Mouse (Mus musculus): ENCODE measurements around the gene Ebf1. TPM values are rescaled to one million over a fixed set of nuclear protein-coding genes. Genes with fewer than 3 reads are reported as not detected.

Gene Ebf1
- polyA plus RNA-seq, 1 experiment from 2014 or later: 10.0 TPM

- no peak overlapping the region for H3K9ac ChIP-seq (ENCODE audit: low read length)
- 96% methylated on average over 2 of the region's 2 CpGs for WGBS
- H3K4me2 ChIP-seq (ENCODE audit: low read length): no peak overlapping the region
- no peaks in the 10 kb centered on the region for H3K36me3 ChIP-seq (ENCODE audit: control insufficient read depth, insufficient read depth, low read length)
- DNase-seq (ENCODE audit: low spot score) (no peak), ATAC-seq (replicated peaks; ENCODE audit: low FRiP score, low TSS enrichment, low read depth) (no peak)
- H3K27me3 ChIP-seq (replicated peaks; ENCODE audit: control insufficient read depth, insufficient read depth, low read length): no peaks in the 10 kb centered on the region
- no peak overlapping the region for H3K4me3 ChIP-seq (ENCODE audit: low read depth, low read length)
- no peaks in the 10 kb centered on the region for H3K9me3 ChIP-seq (ENCODE audit: control insufficient read depth, low read length)
- H3K27ac ChIP-seq (ENCODE audit: low read depth): no peak overlapping the region
- H3K4me1 ChIP-seq (replicated peaks; ENCODE audit: control insufficient read depth, insufficient read depth, low read length): no peaks in the 10 kb centered on the region
Measured at GRCm38 (mm10) chr11:44775549-44775948, 158.4 kb downstream of the Ebf1 start.

- Histone ChIP-seq H3K4me1 (replicated peaks; ENCODE audit: control insufficient read depth, insufficient read depth, low read length) (no peaks in the 10 kb centered on the region), H3K9me3 (ENCODE audit: control insufficient read depth, low read length) (no peaks in the 10 kb centered on the region), H3K4me2 (ENCODE audit: low read length) (no peak overlapping the region), H3K9ac (ENCODE audit: low read length) (no peak overlapping the region), H3K36me3 (ENCODE audit: control insufficient read depth, insufficient read depth, low read length) (no peaks in the 10 kb centered on the region), H3K27ac (ENCODE audit: low read depth) (no peak overlapping the region), H3K27me3 (replicated peaks; ENCODE audit: control insufficient read depth, insufficient read depth, low read length) (no peaks in the 10 kb centered on the region), H3K4me3 (ENCODE audit: low read depth, low read length) (no peak overlapping the region)
- 22% methylated on average over 2 of the region's 2 CpGs for WGBS
- DNase-seq (ENCODE audit: low spot score): no peak
- ATAC-seq (replicated peaks; ENCODE audit: low FRiP score, low TSS enrichment, low read depth): no peak
Measured at GRCm38 (mm10) chr11:44776556-44776955, 159.4 kb downstream of the Ebf1 start.

GRCm38 (mm10) chr11:44777331-44778310, 160.5 kb downstream of the Ebf1 start:
- H3K36me3 ChIP-seq (ENCODE audit: control insufficient read depth, insufficient read depth, low read length): no peaks in the 10 kb centered on the region
- no peak overlapping the region for H3K4me3 ChIP-seq (ENCODE audit: low read depth, low read length)
- WGBS: 69% methylated on average over 16 of the region's 16 CpGs
- no peaks in the 10 kb centered on the region for H3K9me3 ChIP-seq (ENCODE audit: control insufficient read depth, low read length)
- DNase-seq (ENCODE audit: low spot score) (no peak), ATAC-seq (replicated peaks; ENCODE audit: low FRiP score, low TSS enrichment, low read depth) (no peak)
- H3K4me1 ChIP-seq (replicated peaks; ENCODE audit: control insufficient read depth, insufficient read depth, low read length): no peaks in the 10 kb centered on the region
- no peak overlapping the region for H3K4me2 ChIP-seq (ENCODE audit: low read length)
- H3K27me3 ChIP-seq (replicated peaks; ENCODE audit: control insufficient read depth, insufficient read depth, low read length): no peaks in the 10 kb centered on the region
- no peak overlapping the region for H3K9ac ChIP-seq (ENCODE audit: low read length)
- no peak overlapping the region for H3K27ac ChIP-seq (ENCODE audit: low read depth)

GRCm38 (mm10) chr11:44779030-44779429, 161.9 kb downstream of the Ebf1 start:
- Histone ChIP-seq H3K27ac (ENCODE audit: low read depth) (no peak overlapping the region), H3K9ac (ENCODE audit: low read length) (no peak overlapping the region), H3K4me2 (ENCODE audit: low read length) (no peak overlapping the region), H3K9me3 (ENCODE audit: control insufficient read depth, low read length) (no peaks in the 10 kb centered on the region), H3K4me1 (replicated peaks; ENCODE audit: control insufficient read depth, insufficient read depth, low read length) (no peaks in the 10 kb centered on the region), H3K4me3 (ENCODE audit: low read depth, low read length) (no peak overlapping the region), H3K27me3 (replicated peaks; ENCODE audit: control insufficient read depth, insufficient read depth, low read length) (no peaks in the 10 kb centered on the region), H3K36me3 (ENCODE audit: control insufficient read depth, insufficient read depth, low read length) (no peaks in the 10 kb centered on the region)
- DNase-seq (ENCODE audit: low spot score): no peak
- ATAC-seq (replicated peaks; ENCODE audit: low FRiP score, low TSS enrichment, low read depth): no peak
- 89% methylated on average over 1 of the region's 1 CpGs for WGBS

GRCm38 (mm10) chr11:44784255-44785029, 167.3 kb downstream of the Ebf1 start:
- Histone ChIP-seq H3K36me3 (ENCODE audit: control insufficient read depth, insufficient read depth, low read length) (no peaks in the 10 kb centered on the region), H3K4me2 (ENCODE audit: low read length) (no peak overlapping the region), H3K27me3 (replicated peaks; ENCODE audit: control insufficient read depth, insufficient read depth, low read length) (no peaks in the 10 kb centered on the region), H3K9me3 (ENCODE audit: control insufficient read depth, low read length) (no peaks in the 10 kb centered on the region), H3K27ac (ENCODE audit: low read depth) (no peak overlapping the region), H3K9ac (ENCODE audit: low read length) (no peak overlapping the region), H3K4me1 (replicated peaks; ENCODE audit: control insufficient read depth, insufficient read depth, low read length) (no peaks in the 10 kb centered on the region), H3K4me3 (ENCODE audit: low read depth, low read length) (no peak overlapping the region)
- WGBS: 79% methylated on average over 14 of the region's 14 CpGs
- DNase-seq (ENCODE audit: low spot score) (no peak), ATAC-seq (replicated peaks; ENCODE audit: low FRiP score, low TSS enrichment, low read depth) (no peak)

GRCm38 (mm10) chr11:44785063-44785462, 167.9 kb downstream of the Ebf1 start:
- no peak overlapping the region for H3K4me3 ChIP-seq (ENCODE audit: low read depth, low read length)

GRCm38 (mm10) chr11:44785479-44785878, 168.4 kb downstream of the Ebf1 start:
- no peaks in the 10 kb centered on the region for H3K36me3 ChIP-seq (ENCODE audit: control insufficient read depth, insufficient read depth, low read length)
- H3K4me2 ChIP-seq (ENCODE audit: low read length): no peak overlapping the region
- DNase-seq (ENCODE audit: low spot score) (no peak), ATAC-seq (replicated peaks; ENCODE audit: low FRiP score, low TSS enrichment, low read depth) (no peak)
- H3K4me1 ChIP-seq (replicated peaks; ENCODE audit: control insufficient read depth, insufficient read depth, low read length): no peaks in the 10 kb centered on the region
- H3K9me3 ChIP-seq (ENCODE audit: control insufficient read depth, low read length): no peaks in the 10 kb centered on the region
- H3K27me3 ChIP-seq (replicated peaks; ENCODE audit: control insufficient read depth, insufficient read depth, low read length): no peaks in the 10 kb centered on the region
- H3K9ac ChIP-seq (ENCODE audit: low read length): no peak overlapping the region
- H3K4me3 ChIP-seq (ENCODE audit: low read depth, low read length): no peak overlapping the region
- no peak overlapping the region for H3K27ac ChIP-seq (ENCODE audit: low read depth)
- WGBS: 73% methylated on average over 5 of the region's 5 CpGs

More at GRCm38 (mm10) chr11:44785063-44785462, 167.9 kb downstream of the Ebf1 start:
- Histone ChIP-seq H3K27ac (ENCODE audit: low read depth) (no peak overlapping the region), H3K4me1 (replicated peaks; ENCODE audit: control insufficient read depth, insufficient read depth, low read length) (no peaks in the 10 kb centered on the region), H3K36me3 (ENCODE audit: control insufficient read depth, insufficient read depth, low read length) (no peaks in the 10 kb centered on the region), H3K4me2 (ENCODE audit: low read length) (no peak overlapping the region), H3K9me3 (ENCODE audit: control insufficient read depth, low read length) (no peaks in the 10 kb centered on the region), H3K27me3 (replicated peaks; ENCODE audit: control insufficient read depth, insufficient read depth, low read length) (no peaks in the 10 kb centered on the region), H3K9ac (ENCODE audit: low read length) (no peak overlapping the region)
- ATAC-seq (replicated peaks; ENCODE audit: low FRiP score, low TSS enrichment, low read depth) (no peak), DNase-seq (ENCODE audit: low spot score) (no peak)
- WGBS: 72% methylated on average over 7 of the region's 7 CpGs

- Histone ChIP-seq H3K4me3 (ENCODE audit: low read depth, low read length) (no peak overlapping the region), H3K9me3 (ENCODE audit: control insufficient read depth, low read length) (no peaks in the 10 kb centered on the region), H3K4me1 (replicated peaks; ENCODE audit: control insufficient read depth, insufficient read depth, low read length) (no peaks in the 10 kb centered on the region), H3K9ac (ENCODE audit: low read length) (no peak overlapping the region), H3K36me3 (ENCODE audit: control insufficient read depth, insufficient read depth, low read length) (no peaks in the 10 kb centered on the region), H3K27me3 (replicated peaks; ENCODE audit: control insufficient read depth, insufficient read depth, low read length) (no peaks in the 10 kb centered on the region), H3K27ac (ENCODE audit: low read depth) (no peak overlapping the region), H3K4me2 (ENCODE audit: low read length) (no peak overlapping the region)
- 88% methylated on average over 1 of the region's 1 CpGs for WGBS
- ATAC-seq (replicated peaks; ENCODE audit: low FRiP score, low TSS enrichment, low read depth): no peak
- DNase-seq (ENCODE audit: low spot score): no peak
Measured at GRCm38 (mm10) chr11:44788003-44788402, 170.9 kb downstream of the Ebf1 start.
